Mouse (Mus musculus) adrenal gland, postnatal 25 days (tissue): ENCODE measurements around the gene Stat2. TPM values are rescaled to one million over a fixed set of nuclear protein-coding genes. Genes with fewer than 3 reads are reported as not detected.

Experiments
- DNase-seq: peaks from one replicate; pipeline ENCODE4 v3.0.0; 2021; ENCODE audit warnings: mixed read lengths
- long read RNA-seq: library from polyadenylated mRNA; stranded (forward); transcript quantifications from one replicate; pipeline ENCODE4 v2.0.0, GENCODE M21; 2021
- total RNA-seq: library from RNA; stranded (reverse); gene quantifications from 2 replicates; pipeline ENCODE4 v1.2.3, GENCODE M21; 2021

Stat2 gene
- total RNA-seq: 37.2 and 52.6 TPM in 2 replicates
- long read RNA-seq, partial matches to known transcripts: 5 of 11 reads
- long read RNA-seq, other reads (novel, unspliced or antisense): 6 of 11 reads

DNA sequence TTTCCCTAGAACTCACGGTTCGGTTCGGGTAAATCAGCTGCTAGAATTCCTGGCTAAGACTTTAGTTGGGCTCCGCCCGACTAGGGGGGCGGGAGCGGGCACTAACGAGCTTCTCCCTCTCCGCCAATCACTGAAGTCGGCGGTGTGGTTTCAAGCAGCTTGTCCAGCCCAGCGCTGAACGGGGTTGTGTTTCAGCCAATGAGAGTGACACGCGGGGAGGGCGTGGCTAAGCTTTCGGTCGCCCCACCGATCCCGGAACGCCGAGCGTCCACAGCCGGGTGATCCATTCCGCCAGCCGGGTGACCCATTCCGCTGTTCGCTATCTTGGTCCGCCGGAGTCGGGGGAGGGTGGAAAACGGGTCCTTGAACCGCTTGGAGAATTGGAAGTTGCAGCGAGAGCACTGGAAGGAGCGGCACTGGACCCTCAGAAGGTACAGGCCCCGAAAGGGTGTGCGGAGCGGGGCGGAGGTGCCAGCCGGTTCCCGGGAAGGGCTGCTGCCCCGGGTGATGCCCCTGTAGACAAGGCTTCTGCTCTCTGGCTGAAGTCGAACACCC, at the start of gene Stat2:
Stat2 (plus strand) TSS at position 273 of the 555 bp plus-strand sequence.
- peak; percentile 97 for DNase-seq

DNA sequence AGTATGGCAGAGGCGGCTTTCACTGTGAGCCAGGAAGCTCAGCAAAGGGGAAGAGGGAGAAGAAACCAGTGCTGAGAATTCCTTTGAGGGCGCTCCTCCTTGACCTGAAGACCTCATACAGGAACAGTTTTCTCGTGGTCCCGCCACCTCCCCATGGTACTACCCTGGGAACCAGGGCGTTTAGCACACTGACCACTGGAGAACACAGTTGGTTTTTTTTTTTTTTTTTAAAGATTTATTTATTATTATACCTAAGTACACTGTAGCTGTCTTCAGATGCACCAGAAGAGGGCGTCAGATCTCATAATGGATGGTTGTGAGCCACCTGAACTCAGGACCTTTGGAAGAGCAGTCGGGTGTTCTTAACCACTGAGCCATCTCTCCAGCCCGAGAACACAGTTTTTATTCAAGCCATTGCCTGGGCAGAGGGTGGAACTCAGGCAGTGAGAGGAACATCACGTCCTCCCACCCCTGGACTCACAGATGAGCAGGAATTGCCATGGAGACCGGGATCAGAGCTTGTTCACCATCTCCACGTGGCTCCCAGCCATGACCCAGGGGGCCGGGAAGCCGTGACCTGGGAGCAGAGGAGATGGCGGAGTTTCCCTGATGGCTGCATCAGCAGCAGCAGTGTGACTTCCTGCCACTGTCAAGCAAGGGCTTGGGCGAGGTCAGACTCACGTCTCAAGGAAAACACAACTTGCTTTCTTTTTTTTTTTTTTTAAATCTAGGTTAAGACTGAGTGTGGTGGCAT, 48.6 kb upstream of the Stat2 start:
- no peak for DNase-seq

DNA sequence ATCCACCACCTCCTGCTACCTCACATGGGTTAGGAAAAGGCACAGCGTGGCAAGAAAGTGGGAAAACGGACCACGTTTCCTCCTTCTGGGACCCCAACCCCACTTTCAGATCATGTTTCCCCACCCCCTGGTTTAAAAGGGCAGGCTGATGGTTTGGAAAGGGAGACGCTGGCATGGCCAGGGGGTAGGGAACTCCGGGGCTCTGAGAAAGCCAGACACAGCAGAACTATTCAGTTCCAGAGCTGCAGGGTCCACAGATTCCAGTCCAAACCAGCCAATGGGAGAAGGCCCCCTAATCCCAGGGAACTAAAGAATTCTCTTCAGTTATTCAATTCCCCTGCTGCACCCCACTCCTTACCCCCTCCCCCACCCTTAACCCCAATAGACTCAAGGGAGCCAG, 45.3 kb upstream of the Stat2 start:
- DNase-seq: no peak

DNA sequence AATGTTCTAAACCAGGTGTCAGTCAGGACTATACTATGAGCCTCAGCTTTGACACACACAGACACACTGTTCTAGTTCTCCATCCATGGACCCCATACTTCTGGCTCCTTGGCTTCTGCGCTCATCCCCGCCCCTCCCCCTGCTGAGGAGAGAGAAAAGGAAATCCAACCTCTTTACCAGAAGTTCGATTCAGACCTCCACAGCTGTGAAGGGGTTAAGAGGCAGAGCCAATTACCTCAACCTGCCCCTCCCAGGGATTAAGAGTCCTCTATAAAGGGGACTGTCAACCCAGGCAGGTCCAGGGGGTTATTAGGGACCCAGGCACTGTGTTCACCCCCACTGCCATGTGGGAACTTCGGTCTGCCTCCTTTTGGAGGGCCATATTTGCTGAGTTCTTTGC, 44.8 kb upstream of the Stat2 start, which contains the start of gene Mip:
Mip (plus strand) TSS at position 301 of the 400 bp plus-strand sequence.
- DNase-seq: no peak

GRCm38 (mm10) chr10:128227592-128227991, 42.8 kb upstream of the Stat2 start:
- no peak for DNase-seq

DNA sequence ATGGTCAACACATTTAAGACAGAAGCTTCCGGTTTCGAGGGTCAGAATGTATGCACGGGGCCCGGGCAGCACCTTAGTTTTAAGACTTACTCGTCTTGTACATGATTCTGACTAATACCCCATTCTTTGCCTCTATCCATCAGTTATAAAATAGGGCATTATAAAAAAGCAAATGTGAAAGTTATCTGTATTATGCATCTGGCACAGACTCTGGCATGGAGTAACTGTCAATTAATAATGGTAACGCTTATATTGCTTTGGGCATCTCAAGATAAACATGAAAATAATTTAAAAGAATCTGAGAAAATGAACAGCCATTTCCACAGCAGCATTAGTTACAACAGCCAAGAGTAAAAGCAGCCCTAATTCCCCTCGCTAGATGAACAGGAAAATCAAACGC, 42.4 kb upstream of the Stat2 start:
- DNase-seq: no peak

DNA sequence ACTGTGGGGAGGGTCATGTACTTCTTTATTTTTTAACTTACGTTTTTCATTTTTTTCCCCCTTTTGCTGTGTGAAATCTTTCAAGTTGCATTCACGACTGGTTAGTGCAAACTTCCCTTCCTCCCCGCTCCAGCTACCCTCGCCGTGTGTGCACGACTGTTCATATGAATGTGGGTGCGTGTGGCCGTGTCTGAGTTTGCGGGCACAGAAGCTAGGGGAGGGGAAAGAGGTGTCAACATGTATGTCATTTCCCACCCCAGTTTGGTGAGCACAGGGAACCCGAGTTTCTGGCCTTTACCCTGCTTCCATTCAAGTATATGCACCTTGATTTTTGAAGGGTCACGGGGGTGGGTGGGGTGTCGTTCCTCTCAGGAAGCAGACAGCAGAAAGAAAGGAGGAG, 39.8 kb upstream of the Stat2 start:
- no peak for DNase-seq

- no peak for DNase-seq
Observed at GRCm38 (mm10) chr10:128231146-128231545, 39.2 kb upstream of the Stat2 start.

GRCm38 (mm10) chr10:128231697-128232419, 38.5 kb upstream of the Stat2 start, which contains the start of gene Timeless:
TSS of gene Timeless (plus strand) at chr10:128232065.
- DNase-seq: peak; percentile 89

- no peak for DNase-seq
Observed at GRCm38 (mm10) chr10:128232420-128232985, 37.9 kb upstream of the Stat2 start.

- DNase-seq: no peak
Observed at GRCm38 (mm10) chr10:128236321-128236720, 34.0 kb upstream of the Stat2 start.

DNA sequence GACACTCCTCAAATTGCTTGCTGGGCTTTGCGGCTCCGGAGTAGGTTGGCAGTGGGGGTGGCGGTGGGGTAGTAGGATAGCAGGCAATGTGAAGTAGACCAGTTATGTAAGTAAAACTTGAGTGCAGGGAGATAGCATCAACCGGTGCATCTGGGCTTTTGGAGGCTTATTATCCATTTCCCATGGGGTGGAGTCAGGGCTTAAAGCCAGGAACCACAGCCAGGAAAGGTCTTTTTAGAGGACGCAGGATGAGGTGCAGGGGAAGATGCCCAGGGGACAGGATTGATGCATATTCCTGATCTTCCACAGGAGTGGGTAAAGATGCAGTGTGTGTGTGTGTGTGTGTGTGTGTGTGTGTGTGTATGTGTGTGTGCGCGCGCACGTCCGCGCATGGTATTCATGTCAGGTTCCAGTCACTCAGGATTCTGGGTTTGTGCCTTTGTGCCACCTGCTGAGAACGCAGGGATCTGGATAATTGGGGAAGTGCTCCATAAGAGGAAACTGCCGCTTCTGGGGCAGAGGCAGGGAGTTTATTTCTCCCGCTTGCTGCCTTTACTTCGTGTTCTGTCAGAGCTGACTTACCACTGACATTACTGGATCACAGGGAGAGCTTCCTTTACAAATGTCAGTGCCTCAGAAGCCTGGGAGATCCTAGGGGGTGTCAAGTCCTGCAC, 32.4 kb upstream of the Stat2 start:
- no peak for DNase-seq

DNA sequence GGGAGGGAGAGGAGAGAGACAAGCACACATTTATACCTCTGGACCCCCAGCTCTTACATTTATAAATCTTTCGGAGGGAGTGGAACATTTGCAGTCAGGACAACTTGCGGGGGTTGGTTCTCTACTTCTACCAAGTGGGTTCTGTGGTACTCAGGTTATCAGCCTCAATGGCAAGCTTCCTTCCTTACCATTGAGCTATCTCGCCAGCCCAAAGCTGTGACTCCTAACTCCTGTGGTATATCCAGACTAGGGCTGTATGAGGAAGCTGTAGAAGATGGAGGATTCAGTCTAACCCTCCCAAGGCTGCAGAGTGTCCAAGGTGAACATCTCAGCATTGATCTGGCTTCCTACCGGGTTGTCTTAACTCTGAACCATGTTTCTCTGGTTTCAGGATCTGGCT, 31.2 kb upstream of the Stat2 start:
- no peak for DNase-seq

GRCm38 (mm10) chr10:128240131-128240530, 30.2 kb upstream of the Stat2 start:
- no peak for DNase-seq

DNA sequence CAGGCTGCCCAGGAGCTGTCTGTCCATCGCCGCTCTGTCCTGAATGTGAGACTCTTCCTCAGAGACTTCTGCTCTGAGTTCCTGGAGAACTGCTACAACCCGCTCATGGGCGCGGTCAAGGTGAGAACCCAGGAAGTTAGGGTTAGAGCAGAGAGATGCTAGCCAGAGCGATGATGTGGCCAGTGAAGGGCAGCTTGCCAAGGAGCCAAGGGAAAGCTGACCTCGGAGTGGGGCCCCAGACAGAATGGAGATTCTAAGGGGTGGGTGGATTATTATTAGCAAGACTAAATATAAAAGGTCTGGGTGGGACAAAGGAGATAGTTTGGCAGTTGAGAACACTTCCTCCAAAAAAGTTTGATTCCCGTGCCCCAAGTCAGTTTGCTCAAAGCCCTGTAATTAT, 27.1 kb upstream of the Stat2 start:
- no peak for DNase-seq

- no peak for DNase-seq
Observed at GRCm38 (mm10) chr10:128244121-128244520, 26.2 kb upstream of the Stat2 start.

DNA sequence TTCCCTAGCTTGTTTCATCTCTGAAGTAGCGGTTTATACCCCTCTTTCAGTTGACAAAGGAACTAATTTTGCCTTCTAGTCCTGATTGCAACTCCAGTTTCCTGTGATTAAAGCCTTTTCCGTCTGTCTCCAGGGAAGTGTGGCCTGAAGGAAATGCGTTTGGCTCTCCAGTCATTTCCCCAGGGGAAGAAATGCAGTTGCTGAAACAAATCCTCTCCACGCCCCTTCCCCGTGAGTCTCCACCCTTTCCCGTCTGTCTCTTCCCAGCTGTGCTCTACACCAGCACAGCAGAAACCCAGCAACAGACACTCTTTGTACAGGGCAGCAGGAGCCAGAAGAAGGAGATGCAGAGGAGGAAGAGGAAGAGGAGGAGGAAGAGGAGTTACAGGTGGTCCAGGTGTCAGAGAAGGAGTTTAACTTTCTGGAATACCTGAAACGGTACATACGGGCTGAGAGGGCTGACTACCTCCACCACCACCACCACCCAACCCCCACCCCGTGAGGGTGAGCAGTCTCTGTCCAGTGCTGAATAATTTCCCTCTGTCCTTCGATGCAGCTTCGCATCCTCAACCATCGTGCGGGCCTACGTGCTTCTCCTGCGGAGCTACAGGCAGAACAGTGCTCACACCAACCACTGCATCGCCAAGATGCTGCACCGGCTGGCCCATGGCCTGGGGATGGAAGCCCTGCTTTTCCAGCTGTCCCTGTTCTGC, 23.2 kb upstream of the Stat2 start:
- no peak for DNase-seq

DNA sequence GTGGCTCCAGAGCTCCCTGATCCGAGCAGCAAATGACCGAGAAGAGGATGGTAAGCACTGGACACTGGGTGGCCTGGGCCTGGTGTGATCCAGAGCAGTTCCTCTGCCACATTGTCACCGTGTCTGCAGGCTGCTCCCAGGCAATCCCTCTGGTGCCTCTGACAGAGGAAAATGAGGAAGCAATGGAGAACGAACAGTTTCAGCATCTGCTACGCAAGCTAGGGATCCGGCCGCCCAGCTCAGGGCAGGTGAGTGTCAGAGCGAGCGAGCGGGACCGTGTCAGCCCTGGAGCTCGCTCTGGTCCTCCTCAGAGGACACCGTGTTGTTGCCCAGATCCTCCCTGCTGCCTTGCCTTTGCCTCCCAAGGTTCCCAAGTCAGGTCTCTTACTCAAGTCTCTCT, 19.8 kb upstream of the Stat2 start:
- no peak for DNase-seq

DNA sequence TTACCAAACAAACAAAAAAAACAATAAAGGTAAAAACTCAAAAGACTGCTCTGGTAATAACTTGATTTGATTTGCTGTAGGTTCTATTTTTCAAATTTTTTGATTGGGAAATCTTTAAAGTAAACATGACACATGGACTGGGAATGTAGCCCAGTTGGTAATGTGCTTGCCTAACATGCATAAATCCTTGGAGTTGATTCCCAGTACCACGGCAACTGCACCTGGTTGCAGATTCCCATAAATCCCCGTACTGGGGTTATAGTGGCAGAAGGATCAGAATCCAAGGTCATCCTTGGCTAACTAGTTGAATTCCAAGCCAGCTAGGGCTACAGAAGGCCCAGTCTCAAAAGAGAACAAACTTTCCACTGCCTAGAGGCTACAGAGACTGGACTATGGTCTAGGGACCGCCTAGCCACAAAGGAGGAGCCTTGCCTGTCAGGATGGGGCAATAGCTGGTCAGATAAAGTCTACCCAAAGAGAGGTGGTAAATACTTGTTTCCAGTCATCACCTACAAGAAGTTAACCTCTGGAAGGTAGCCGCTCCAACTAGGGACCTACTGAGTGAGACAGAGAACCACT, 16.6 kb upstream of the Stat2 start, which contains the start of gene Apon:
Apon (plus strand) TSS at position 420 of the 579 bp plus-strand sequence.
- DNase-seq: no peak

DNA sequence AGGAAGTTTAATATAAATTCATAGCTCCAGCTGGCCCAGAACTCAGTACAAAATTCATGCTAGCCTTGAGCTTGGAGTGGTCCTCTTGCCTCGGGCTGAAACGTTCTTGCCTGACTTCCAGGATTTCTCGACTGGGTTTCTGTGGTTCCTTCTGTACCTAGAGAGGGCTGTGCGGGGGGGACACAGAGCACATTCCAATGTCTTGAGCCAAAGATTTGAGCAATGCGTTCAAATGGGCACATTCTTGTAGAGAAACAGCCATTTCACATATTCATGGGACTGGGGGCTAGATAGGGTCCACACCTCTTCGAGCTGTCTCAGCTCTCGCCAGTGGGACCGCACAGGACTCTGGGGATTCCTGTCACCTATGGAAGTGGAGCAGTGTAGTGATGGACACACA, 14.4 kb upstream of the Stat2 start:
- DNase-seq: no peak

GRCm38 (mm10) chr10:128256328-128256727, 14.0 kb upstream of the Stat2 start:
- DNase-seq: no peak
